Mouse (Mus musculus) lung, adult 2 months (tissue): Measurements from ENCODE around the gene Cpa1.

Source experiments
- CTCF ChIP-seq: fragments of 200-500 bp; IDR thresholded peaks from 2 replicates; pipeline ENCODE4 v1.5.1; 2011; ENCODE audit warnings: mild to moderate bottlenecking, low read length, control low read depth; ENCODE audit not compliant: insufficient read depth
- POLR2A ChIP-seq: fragments of 200-500 bp; IDR thresholded peaks from 2 replicates; pipeline ENCODE4 v1.6.1; 2011; ENCODE audit warnings: low read depth, mild to moderate bottlenecking, control low read depth, low read length, borderline replicate concordance; ENCODE audit errors: extremely low read depth

DNA sequence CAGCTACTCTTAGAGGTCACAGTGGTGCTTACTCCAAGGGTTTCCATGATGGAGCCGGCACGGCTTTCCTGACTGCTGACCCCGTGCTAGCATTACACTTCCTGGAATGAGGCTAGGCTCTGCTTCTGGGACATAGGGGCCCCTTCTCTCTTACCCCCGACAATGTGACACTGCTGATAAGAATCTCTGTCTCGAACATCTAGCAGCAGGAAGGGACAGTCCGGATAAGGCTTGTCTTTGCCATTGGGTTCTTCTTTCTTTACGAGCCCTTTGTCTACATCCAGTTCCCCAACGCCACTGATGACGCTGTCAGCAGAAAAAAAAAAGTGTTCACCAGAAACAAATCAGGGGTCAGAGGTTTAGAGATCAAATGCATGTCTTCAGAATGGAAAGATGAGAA is 19.6 kb downstream of the Cpa1 start:
- TF ChIP-seq CTCF (no peak), POLR2A (no peak)
